Mouse (Mus musculus): ENCODE measurements around the gene Ptprn2.

- TF ChIP-seq POLR2A (IDR thresholded peaks at IDR 0.05; ENCODE audit: control insufficient read depth, extremely low read depth, insufficient read depth, low read length, poor library complexity) (no peak), CTCF (IDR thresholded peaks at IDR 0.05; ENCODE audit: borderline replicate concordance, control insufficient read depth, extremely low read depth, insufficient read depth, low read length, poor library complexity) (no peak)
These were observed 819.5 kb downstream of the Ptprn2 start for GRCm38 (mm10) chr12:117304751-117305624.
